Mouse (Mus musculus) cerebellum, postnatal 4 days (tissue): ENCODE results near the gene 2610318N02Rik.
"Not testable (repeated sequence)": the region's sequence is repeated elsewhere in the genome, so short reads cannot be mapped to it uniquely, and the experiment has no call there.

Experiments
- DNase-seq, 2 experiments: peaks; one replicate each; pipeline ENCODE4 v3.0.0; 2022; ENCODE audit warnings: low spot score in 2 of 2, mixed read lengths in 1 of 2

2610318N02Rik gene

GRCm38 (mm10) chr16:17124871-17125520 is at the start of gene 2610318N02Rik:
Gene 2610318N02Rik (minus strand): TSS chr16:17125167.
- DNase-seq: peak in 1 of 2 experiments; percentile 76

- DNase-seq: no peak
Measured at GRCm38 (mm10) chr16:17168049-17168448, 43.1 kb upstream of the 2610318N02Rik start.

- DNase-seq: no peak
Measured at GRCm38 (mm10) chr16:17167179-17167578, 42.2 kb upstream of the 2610318N02Rik start.

GRCm38 (mm10) chr16:17165478-17165877 is 40.5 kb upstream of the 2610318N02Rik start:
- not testable (repeated sequence) for DNase-seq

- DNase-seq: no peak
Measured at GRCm38 (mm10) chr16:17154346-17154745, 29.4 kb upstream of the 2610318N02Rik start.

GRCm38 (mm10) chr16:17151874-17152273 is 26.9 kb upstream of the 2610318N02Rik start:
- no peak for DNase-seq

- DNase-seq: no peak
Measured at GRCm38 (mm10) chr16:17150520-17151258, 25.7 kb upstream of the 2610318N02Rik start.

- no peak for DNase-seq
Measured at GRCm38 (mm10) chr16:17148084-17148483, 23.1 kb upstream of the 2610318N02Rik start.

GRCm38 (mm10) chr16:17147391-17147929 is 22.5 kb upstream of the 2610318N02Rik start:
- peak in 1 of 2 experiments; percentile 16 for DNase-seq

GRCm38 (mm10) chr16:17146772-17147235 is 21.8 kb upstream of the 2610318N02Rik start, which contains the start of gene Ccdc116:
Gene Ccdc116 (minus strand): TSS chr16:17147229.
- peak; percentile 58 to 81 for DNase-seq

- DNase-seq: no peak
Measured at GRCm38 (mm10) chr16:17144339-17144738, 19.4 kb upstream of the 2610318N02Rik start, which contains the start of gene Ydjc. Gene Ydjc (plus strand): TSS chr16:17144621.

- no peak for DNase-seq
Measured at GRCm38 (mm10) chr16:17137355-17137754, 12.4 kb upstream of the 2610318N02Rik start.

- DNase-seq: no peak
Measured at GRCm38 (mm10) chr16:17132906-17133200, 7.9 kb upstream of the 2610318N02Rik start.

GRCm38 (mm10) chr16:17132089-17132905 is 7.3 kb upstream of the 2610318N02Rik start, which contains the start of gene Sdf2l1:
Gene Sdf2l1 (minus strand): TSS chr16:17132383.
- peak; percentile 92 to 98 for DNase-seq

GRCm38 (mm10) chr16:17131191-17132088 is 6.5 kb upstream of the 2610318N02Rik start:
- peak in 1 of 2 experiments; percentile 11 for DNase-seq

- DNase-seq: peak in 1 of 2 experiments; percentile 20
Measured at GRCm38 (mm10) chr16:17127292-17127691, 2.3 kb upstream of the 2610318N02Rik start.

GRCm38 (mm10) chr16:17124119-17124870 is 672 bp downstream of the 2610318N02Rik start:
- no peak for DNase-seq

- no peak for DNase-seq
Measured at GRCm38 (mm10) chr16:17121569-17121968, 3.4 kb downstream of the 2610318N02Rik start.

GRCm38 (mm10) chr16:17117309-17117799 is 7.6 kb downstream of the 2610318N02Rik start:
- no peak for DNase-seq
